Mouse (Mus musculus) small intestine, adult 2 months (tissue): Measurements from ENCODE around the gene Cd2bp2.

Experiments
- CTCF ChIP-seq: fragments of 200-500 bp; IDR thresholded peaks from 2 replicates; pipeline ENCODE4 v1.5.1; 2012; ENCODE audit warnings: low read depth, mild to moderate bottlenecking, control low read depth, inconsistent platforms, low read length, moderate library complexity, mixed read lengths; ENCODE audit not compliant: insufficient replicate concordance, insufficient read length; ENCODE audit errors: extremely low read depth
- POLR2A ChIP-seq: fragments of 200-500 bp; IDR thresholded peaks from 2 replicates; pipeline ENCODE4 v1.6.1; 2012; ENCODE audit warnings: low read depth, mild to moderate bottlenecking, control low read depth, inconsistent platforms, low read length, moderate library complexity

DNA sequence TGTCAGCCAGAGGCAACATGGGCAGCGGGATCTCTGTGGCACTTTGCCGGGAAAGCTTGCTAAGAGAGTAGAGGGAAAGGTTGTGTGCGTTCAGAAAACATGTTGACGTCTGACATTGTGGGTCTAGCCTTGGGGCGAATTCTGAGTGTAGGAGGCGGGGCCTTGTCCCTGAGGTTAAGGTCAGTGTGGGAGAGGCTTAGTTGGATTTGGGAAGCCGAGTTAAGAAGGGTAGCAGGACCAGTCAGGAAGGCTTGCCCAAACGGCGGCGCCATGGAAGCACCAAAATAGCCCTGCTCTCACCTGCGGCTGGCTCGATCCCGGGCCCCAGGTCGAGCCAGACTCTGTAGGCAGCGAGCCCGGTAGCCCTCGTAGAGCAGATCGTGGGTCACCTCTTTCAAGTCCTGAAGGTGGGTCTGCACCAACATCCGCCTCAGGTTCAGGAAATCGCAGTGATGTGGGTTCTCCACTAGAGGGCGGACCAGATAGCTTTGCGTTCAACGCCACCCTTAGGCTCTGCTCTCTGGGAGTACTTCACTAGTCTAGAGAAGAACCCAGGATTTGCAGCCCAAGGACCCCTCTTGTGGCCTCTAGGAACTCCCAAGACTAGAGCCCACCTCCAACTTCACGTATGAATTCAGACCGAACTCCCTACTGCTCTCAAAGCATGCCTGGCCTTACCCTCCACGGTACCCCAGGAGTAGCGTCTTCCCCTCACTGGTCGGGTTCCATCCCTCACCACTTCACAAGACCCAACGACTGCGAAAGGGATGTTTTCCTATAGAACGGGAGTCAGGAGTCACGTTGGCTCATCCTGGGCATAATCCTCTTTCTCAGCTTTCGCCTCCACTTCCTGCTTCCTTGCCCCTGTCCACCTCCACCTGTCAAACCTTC, 19.4 kb upstream of the Cd2bp2 start:
- TF ChIP-seq CTCF (peak; percentile 79; the same call in 1 of the 2 replicates), POLR2A (no peak)
